Mouse (Mus musculus): ENCODE results near the gene Tnfrsf1a. TPM values are rescaled to one million over a fixed set of nuclear protein-coding genes. Genes with fewer than 3 reads are reported as not detected.

The Tnfrsf1a gene
- polyA plus RNA-seq, 1 experiment from 2014 or later = 41.1 TPM

DNA sequence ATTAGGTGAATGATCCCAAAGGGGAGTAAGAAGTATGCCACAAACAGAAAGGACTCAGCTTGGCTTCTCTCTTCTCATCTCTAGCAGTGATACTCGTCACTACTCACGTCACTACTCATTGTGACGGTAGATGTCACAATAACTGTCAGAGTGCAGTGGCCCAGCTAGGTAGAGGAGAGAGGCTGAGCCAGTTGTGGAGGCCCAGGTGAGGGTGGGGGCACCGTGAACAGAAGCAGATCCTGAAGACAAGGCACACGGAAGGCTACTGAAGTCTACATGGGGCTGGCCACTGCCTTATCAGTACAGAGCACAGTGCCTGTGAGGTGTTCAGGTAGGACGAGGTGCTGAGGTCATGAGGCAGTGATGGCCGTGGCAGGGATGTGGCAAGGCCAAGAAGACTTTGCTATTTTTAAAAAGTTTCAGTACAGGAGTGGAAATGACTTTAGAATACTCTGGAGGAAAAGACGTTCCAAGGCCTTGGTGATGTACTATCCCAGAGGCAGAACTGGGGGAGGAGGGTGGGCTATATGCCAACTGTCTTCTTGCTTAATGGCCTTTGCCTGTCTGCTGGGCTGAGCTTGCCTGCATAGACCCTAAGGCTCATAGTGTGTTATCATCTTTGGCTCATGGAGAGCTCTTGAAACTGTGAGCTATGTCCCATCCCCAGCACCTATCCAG lies 2.3 kb downstream of the Tnfrsf1a start:
- Histone ChIP-seq H3K36me3 (replicated peaks; ENCODE audit: insufficient read depth, low read length) (no peaks in the 10 kb centered on the region; the same call in 1 of the 2 replicates), H3K9ac (replicated peaks) (peak overlapping the region; percentile 92), H3K27me3 (ENCODE audit: insufficient read depth, low read length) (no peaks in the 10 kb centered on the region), H3K4me2 (ENCODE audit: low read depth, low read length) (peak overlapping the region; percentile 88), H3K9me3 (ENCODE audit: low read length) (no peaks in the 10 kb centered on the region), H3K27ac (ENCODE audit: low read depth) (peak overlapping the region; percentile 97), H3K4me3 (ENCODE audit: low read depth, low read length) (peak overlapping the region; percentile 67), H3K4me1 (ENCODE audit: insufficient read depth) (peaks cover 53% of the 10 kb centered on the region)
- TF ChIP-seq CTCF (IDR thresholded peaks at IDR 0.05; ENCODE audit: low read depth) (no peak), EP300 (IDR thresholded peaks at IDR 0.05; ENCODE audit: low read depth) (no peak)
- WGBS (ENCODE audit: insufficient replicate concordance) = 31% methylated on average over 8 of the region's 8 CpGs
- peak; percentile 57 for DNase-seq
- peak; percentile 49 for ATAC-seq

DNA sequence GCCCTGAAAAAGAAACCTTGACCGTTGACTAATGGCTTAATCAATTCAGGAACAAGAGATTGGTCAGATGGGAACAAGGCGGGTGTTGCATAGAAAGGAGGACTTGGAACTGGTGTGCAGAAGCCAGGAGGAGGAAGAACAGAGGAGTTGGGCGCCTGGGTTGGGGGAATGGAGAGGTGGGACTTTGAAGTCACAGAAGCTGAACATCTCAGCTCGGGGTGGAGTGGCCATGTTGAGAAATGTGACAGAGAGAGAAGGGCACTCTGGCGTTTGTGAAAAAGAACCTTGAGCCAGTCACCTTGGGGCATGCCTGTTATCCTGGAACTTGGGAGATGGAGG lies 2.9 kb downstream of the Tnfrsf1a start:
- H3K27me3 ChIP-seq (ENCODE audit: insufficient read depth, low read length) = no peaks in the 10 kb centered on the region
- peak overlapping the region; percentile 97; the same call in 1 of the 2 replicates for H3K27ac ChIP-seq (ENCODE audit: low read depth)
- peaks cover under 1% of the 10 kb centered on the region for H3K36me3 ChIP-seq (replicated peaks; ENCODE audit: insufficient read depth, low read length)
- peak overlapping the region; percentile 67 for H3K4me3 ChIP-seq (ENCODE audit: low read depth, low read length)
- no peak for TF ChIP-seq CTCF (IDR thresholded peaks at IDR 0.05; ENCODE audit: low read depth)
- TF ChIP-seq EP300 (IDR thresholded peaks at IDR 0.05; ENCODE audit: low read depth) = no peak
- peak overlapping the region; percentile 88 for H3K4me2 ChIP-seq (ENCODE audit: low read depth, low read length)
- ATAC-seq (no peak), DNase-seq (no peak)
- H3K4me1 ChIP-seq (ENCODE audit: insufficient read depth) = peaks cover 52% of the 10 kb centered on the region
- WGBS (ENCODE audit: insufficient replicate concordance) = 40% methylated on average over 5 of the region's 5 CpGs
- H3K9me3 ChIP-seq (ENCODE audit: low read length) = no peaks in the 10 kb centered on the region
- H3K9ac ChIP-seq (replicated peaks) = peak overlapping the region; percentile 30

DNA sequence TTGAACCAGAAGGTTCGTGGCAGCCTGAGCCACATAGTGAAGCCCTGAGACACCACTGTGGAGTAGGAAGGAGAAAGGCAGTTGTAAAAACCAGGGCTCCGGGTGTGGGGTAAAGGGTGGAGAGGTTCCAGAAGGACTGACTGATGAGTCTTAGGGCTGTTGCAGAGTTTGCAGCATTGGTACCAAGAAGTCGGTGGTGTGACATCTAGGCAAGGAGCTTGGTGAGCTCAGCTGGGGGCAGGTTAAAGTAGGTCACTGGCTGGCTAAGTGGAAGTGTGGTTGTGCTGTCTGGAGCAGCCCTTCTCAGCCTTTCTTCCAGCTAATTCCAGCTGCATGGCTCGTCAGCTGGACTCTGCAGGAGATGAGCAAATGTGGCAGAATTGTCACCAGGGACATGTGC lies 3.6 kb downstream of the Tnfrsf1a start:
- peaks cover 52% of the 10 kb centered on the region for H3K4me1 ChIP-seq (ENCODE audit: insufficient read depth)
- WGBS (ENCODE audit: insufficient replicate concordance) = 30% methylated on average over 4 of the region's 4 CpGs
- peak overlapping the region; percentile 88 for H3K4me2 ChIP-seq (ENCODE audit: low read depth, low read length)
- ATAC-seq (no peak), DNase-seq (no peak)
- H3K36me3 ChIP-seq (replicated peaks; ENCODE audit: insufficient read depth, low read length) = peaks cover 8% of the 10 kb centered on the region
- H3K27me3 ChIP-seq (ENCODE audit: insufficient read depth, low read length) = no peaks in the 10 kb centered on the region
- H3K4me3 ChIP-seq (ENCODE audit: low read depth, low read length) = peak overlapping the region; percentile 17; the same call in 1 of the 2 replicates
- TF ChIP-seq EP300 (IDR thresholded peaks at IDR 0.05; ENCODE audit: low read depth) (no peak), CTCF (IDR thresholded peaks at IDR 0.05; ENCODE audit: low read depth) (no peak)
- no peaks in the 10 kb centered on the region for H3K9me3 ChIP-seq (ENCODE audit: low read length)
- H3K9ac ChIP-seq (replicated peaks) = no peak overlapping the region
- 0 out of 2 replicates have a peak overlapping the region, but pooled peaks have one; percentile 30 for H3K27ac ChIP-seq (ENCODE audit: low read depth)

DNA sequence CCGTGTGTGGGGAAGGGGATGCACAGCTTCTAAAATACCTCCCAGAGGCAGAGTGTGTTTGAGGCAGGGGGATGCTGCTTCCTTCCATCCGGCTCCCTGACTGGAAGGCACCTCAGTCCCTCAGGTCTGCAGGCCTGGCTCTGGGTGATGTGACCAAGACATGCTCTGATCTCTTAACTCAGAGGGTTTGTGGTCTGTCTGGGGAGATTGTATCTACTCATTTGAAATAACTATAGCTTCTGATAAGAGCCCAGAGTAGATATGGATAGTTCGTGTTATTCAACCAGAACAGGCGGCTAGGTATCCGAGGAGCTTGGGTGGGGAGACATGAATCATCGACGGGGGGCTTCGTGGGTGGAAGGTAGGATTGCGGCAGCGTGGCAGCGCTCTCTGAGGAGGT lies 4.1 kb downstream of the Tnfrsf1a start:
- H3K27me3 ChIP-seq (ENCODE audit: insufficient read depth, low read length) = no peaks in the 10 kb centered on the region
- peak overlapping the region; percentile 82; the same call in 1 of the 2 replicates for H3K27ac ChIP-seq (ENCODE audit: low read depth)
- whole genome bisulfite sequencing (ENCODE audit: insufficient replicate concordance) = 37% methylated on average over 11 of the region's 11 CpGs
- ATAC-seq = no peak
- H3K36me3 ChIP-seq (replicated peaks; ENCODE audit: insufficient read depth, low read length) = peaks cover 12% of the 10 kb centered on the region
- H3K4me1 ChIP-seq (ENCODE audit: insufficient read depth) = peaks cover 52% of the 10 kb centered on the region
- no peak for DNase-seq
- H3K9ac ChIP-seq (replicated peaks) = no peak overlapping the region
- no peaks in the 10 kb centered on the region for H3K9me3 ChIP-seq (ENCODE audit: low read length)
- H3K4me3 ChIP-seq (ENCODE audit: low read depth, low read length) = peak overlapping the region; percentile 17; the same call in 1 of the 2 replicates
- H3K4me2 ChIP-seq (ENCODE audit: low read depth, low read length) = peak overlapping the region; percentile 88
- no peak for TF ChIP-seq EP300 (IDR thresholded peaks at IDR 0.05; ENCODE audit: low read depth)
- TF ChIP-seq CTCF (IDR thresholded peaks at IDR 0.05; ENCODE audit: low read depth) = no peak

- Histone ChIP-seq H3K4me3 (ENCODE audit: low read depth, low read length) (peak overlapping the region; percentile 17; the same call in 1 of the 2 replicates), H3K4me1 (ENCODE audit: insufficient read depth) (peaks cover 48% of the 10 kb centered on the region), H3K4me2 (ENCODE audit: low read depth, low read length) (peak overlapping the region; percentile 88), H3K27ac (ENCODE audit: low read depth) (peak overlapping the region; percentile 82), H3K27me3 (ENCODE audit: insufficient read depth, low read length) (no peaks in the 10 kb centered on the region), H3K36me3 (replicated peaks; ENCODE audit: insufficient read depth, low read length) (peaks cover 17% of the 10 kb centered on the region), H3K9ac (replicated peaks) (peak overlapping the region; percentile 5; the same call in 1 of the 2 replicates), H3K9me3 (ENCODE audit: low read length) (no peaks in the 10 kb centered on the region)
- DNase-seq (no peak), ATAC-seq (no peak)
- TF ChIP-seq EP300 (IDR thresholded peaks at IDR 0.05; ENCODE audit: low read depth) (no peak), CTCF (IDR thresholded peaks at IDR 0.05; ENCODE audit: low read depth) (no peak)
- 44% methylated on average over 4 of the region's 4 CpGs for WGBS (ENCODE audit: insufficient replicate concordance)
These were observed 4.5 kb downstream of the Tnfrsf1a start for GRCm38 (mm10) chr6:125353655-125354054.

DNA sequence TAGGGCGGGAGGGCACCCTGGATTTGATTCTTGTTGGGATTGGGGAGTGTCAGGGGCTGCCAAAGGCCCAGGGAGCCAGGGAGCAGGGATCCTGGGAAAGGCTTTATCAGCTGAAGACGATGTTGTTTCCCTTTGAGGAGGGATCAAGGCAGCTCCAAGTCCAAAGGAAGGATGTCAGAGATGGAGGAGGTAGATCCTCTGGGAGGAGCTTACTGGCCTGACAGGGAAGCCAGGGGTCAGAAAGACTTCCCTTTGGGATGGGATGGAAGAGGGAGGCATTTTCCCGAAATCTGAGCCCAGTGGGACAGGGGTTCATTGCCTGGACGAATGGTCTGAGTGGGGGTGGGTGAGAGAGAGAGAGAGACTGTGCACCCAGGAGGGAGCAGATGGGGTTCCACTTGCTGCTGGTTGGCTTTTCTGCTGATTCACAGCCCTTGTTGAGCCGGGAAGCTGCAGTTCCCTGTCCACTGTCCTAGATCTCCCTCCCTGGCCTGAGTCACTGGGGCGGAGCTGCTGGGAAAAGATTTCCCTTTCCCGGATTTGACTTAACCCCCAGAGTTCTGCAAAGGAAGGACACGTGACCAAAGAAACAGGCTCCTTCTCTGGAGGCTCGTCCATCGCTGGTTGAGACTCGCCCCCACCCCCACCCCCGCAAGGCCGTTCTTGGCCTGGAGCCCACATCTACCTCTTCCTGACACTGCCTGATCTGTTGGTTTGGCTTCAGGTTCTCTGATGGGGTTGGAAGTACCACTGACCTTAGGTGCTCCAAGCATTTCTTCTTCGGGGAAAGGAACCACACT lies 5.4 kb downstream of the Tnfrsf1a start:
- 16% methylated on average over 14 of the region's 14 CpGs for WGBS (ENCODE audit: insufficient replicate concordance)
- Histone ChIP-seq H3K9ac (replicated peaks) (peak overlapping the region; percentile 5; the same call in 1 of the 2 replicates), H3K4me3 (ENCODE audit: low read depth, low read length) (peak overlapping the region; percentile 17; the same call in 1 of the 2 replicates), H3K36me3 (replicated peaks; ENCODE audit: insufficient read depth, low read length) (peaks cover 25% of the 10 kb centered on the region), H3K4me2 (ENCODE audit: low read depth, low read length) (peak overlapping the region; percentile 88), H3K27me3 (ENCODE audit: insufficient read depth, low read length) (no peaks in the 10 kb centered on the region), H3K4me1 (ENCODE audit: insufficient read depth) (peaks cover 44% of the 10 kb centered on the region), H3K9me3 (ENCODE audit: low read length) (no peaks in the 10 kb centered on the region), H3K27ac (ENCODE audit: low read depth) (peak overlapping the region; percentile 82)
- DNase-seq (peak; percentile 58), ATAC-seq (peak; percentile 54)
- TF ChIP-seq EP300 (IDR thresholded peaks at IDR 0.05; ENCODE audit: low read depth) = peak; percentile 58; the same call in 1 of the 2 replicates
- no peak for TF ChIP-seq CTCF (IDR thresholded peaks at IDR 0.05; ENCODE audit: low read depth)

Measured in liver, postnatal 0 days (tissue).